Mouse (Mus musculus) megakaryocyte, adult 5-6 weeks (primary cell): ENCODE measurements around the gene Spsb1. TPM values are rescaled to one million over a fixed set of nuclear protein-coding genes. Genes with fewer than 3 reads are reported as not detected.

Source experiments
- ATAC-seq: 2 replicates; pipeline ENCODE4 v1.8.0; 2016; ENCODE audit warnings: mild to moderate bottlenecking, inconsistent platforms; ENCODE audit not compliant: poor library complexity, severe bottlenecking
- total RNA-seq, 2 experiments: library from RNA; stranded (forward) in 1 of 2; stranded (reverse) in 1 of 2; fragments of 153-499, 151-499 nt in 1 of 2; fragments of 221-1000, 200-1000 nt in 1 of 2; gene quantifications; 2 replicates each; pipeline versions ENCODE4 v1.2.3 to v1.2.4; 2015 to 2017

Spsb1 gene
- total RNA-seq, 2 experiments from 2014 or later = 0.11 to 0.22 TPM

GRCm38 (mm10) chr4:149986671-149987417 is 32.0 kb upstream of the Spsb1 start:
- no peak for ATAC-seq

GRCm38 (mm10) chr4:149983921-149984645 is 29.2 kb upstream of the Spsb1 start:
- no peak for ATAC-seq

GRCm38 (mm10) chr4:149982154-149982553 is 27.3 kb upstream of the Spsb1 start:
- ATAC-seq = no peak

- peak; percentile 93 for ATAC-seq
These were observed 25.0 kb upstream of the Spsb1 start for GRCm38 (mm10) chr4:149979819-149980308.

- ATAC-seq = no peak
These were observed 24.0 kb upstream of the Spsb1 start for GRCm38 (mm10) chr4:149978820-149979219.

GRCm38 (mm10) chr4:149977801-149978544 is 23.1 kb upstream of the Spsb1 start:
- no peak for ATAC-seq

- no peak for ATAC-seq
These were observed 22.3 kb upstream of the Spsb1 start for GRCm38 (mm10) chr4:149977181-149977580.

GRCm38 (mm10) chr4:149975730-149976254 is 20.9 kb upstream of the Spsb1 start:
- no peak for ATAC-seq

- ATAC-seq = no peak
These were observed 20.4 kb upstream of the Spsb1 start for GRCm38 (mm10) chr4:149975291-149975690.

GRCm38 (mm10) chr4:149971393-149971792 is 16.6 kb upstream of the Spsb1 start:
- ATAC-seq = no peak

GRCm38 (mm10) chr4:149968526-149968925 is 13.7 kb upstream of the Spsb1 start:
- ATAC-seq = no peak

GRCm38 (mm10) chr4:149966963-149967362 is 12.1 kb upstream of the Spsb1 start:
- ATAC-seq = no peak

- ATAC-seq = no peak
These were observed 11.4 kb upstream of the Spsb1 start for GRCm38 (mm10) chr4:149966252-149966651.

- no peak for ATAC-seq
These were observed 10.8 kb upstream of the Spsb1 start for GRCm38 (mm10) chr4:149965672-149966071.

GRCm38 (mm10) chr4:149965242-149965641 is 10.4 kb upstream of the Spsb1 start:
- no peak for ATAC-seq

GRCm38 (mm10) chr4:149964770-149965169 is 9.9 kb upstream of the Spsb1 start:
- no peak for ATAC-seq

- ATAC-seq = no peak
These were observed 9.4 kb upstream of the Spsb1 start for GRCm38 (mm10) chr4:149964285-149964684.

GRCm38 (mm10) chr4:149960391-149960790 is 5.5 kb upstream of the Spsb1 start:
- no peak for ATAC-seq

GRCm38 (mm10) chr4:149959816-149960215 is 5.0 kb upstream of the Spsb1 start:
- no peak for ATAC-seq

GRCm38 (mm10) chr4:149958566-149958965 is 3.7 kb upstream of the Spsb1 start:
- ATAC-seq = 0 out of 2 replicates have a peak, but pooled peaks have one; percentile 22

- ATAC-seq = no peak
These were observed 1.2 kb upstream of the Spsb1 start for GRCm38 (mm10) chr4:149956048-149956447.
